Mouse (Mus musculus) forebrain, embryonic 16.5 days (tissue): ENCODE measurements around the gene Lhb. TPM values are rescaled to one million over a fixed set of nuclear protein-coding genes. Genes with fewer than 3 reads are reported as not detected.

ENCODE experiments used
- ATAC-seq: fragments of 200-750 bp; cut with Nextera tagmentation; 2 replicates; pipeline ENCODE4 v1.8.0; 2017; ENCODE audit warnings: mild to moderate bottlenecking, moderate library complexity
- H3K27ac ChIP-seq: fragments of 300-500 bp; sonication (generic); 2 replicates; pipeline ENCODE4 v1.5.1; 2014; ENCODE audit warnings: low read length, control low read depth
- H3K27me3 ChIP-seq: fragments of 300-500 bp; sonication (generic); replicated peaks from 2 replicates; pipeline ENCODE4 v1.6.1; 2014; ENCODE audit warnings: low read length; ENCODE audit not compliant: control insufficient read depth, insufficient read depth
- H3K36me3 ChIP-seq: fragments of 300-500 bp; sonication (generic); 2 replicates; pipeline ENCODE4 v1.6.1; 2014; ENCODE audit not compliant: control insufficient read depth, insufficient read depth
- H3K4me1 ChIP-seq: fragments of 300-500 bp; sonication (generic); replicated peaks from 2 replicates; pipeline ENCODE4 v1.6.1; 2014; ENCODE audit warnings: low read length; ENCODE audit not compliant: control insufficient read depth, insufficient read depth
- H3K4me2 ChIP-seq: fragments of 300-500 bp; sonication (generic); 2 replicates; pipeline ENCODE4 v1.6.1; 2014; ENCODE audit warnings: mild to moderate bottlenecking, low read length, control low read depth
- H3K4me3 ChIP-seq: fragments of 300-500 bp; sonication (generic); replicated peaks from 2 replicates; pipeline ENCODE4 v1.5.1; 2014; ENCODE audit warnings: mild to moderate bottlenecking, low read length, control low read depth
- H3K9ac ChIP-seq: fragments of 300-500 bp; sonication (generic); replicated peaks from 2 replicates; pipeline ENCODE4 v1.6.1; 2014; ENCODE audit warnings: low read depth, low read length, control low read depth
- H3K9me3 ChIP-seq: fragments of 300-500 bp; sonication (generic); 2 replicates; pipeline ENCODE4 v1.6.1; 2016; ENCODE audit warnings: low read length; ENCODE audit not compliant: control insufficient read depth
- WGBS: fragments of 180-500 bp; shearing (Covaris S2); extraction: QIAGEN DNeasy Blood & Tissue Kit; methylation state at CpG from one replicate; pipeline ENCODE4 v1.1.7; 2014; 5-methylcytosine and 5-hydroxymethylcytosine counted together
- polyA plus RNA-seq: library from polyadenylated mRNA; unstranded; fragments of >200 nt; fragmentation: Nextera tagmentation; extraction: Ambion mirVana; gene quantifications from 2 replicates; pipeline ENCODE4 v1.2.1, GENCODE M21; 2015

Gene Lhb
- polyA plus RNA-seq, 1 experiment from 2014 or later, result 0.44 TPM

DNA sequence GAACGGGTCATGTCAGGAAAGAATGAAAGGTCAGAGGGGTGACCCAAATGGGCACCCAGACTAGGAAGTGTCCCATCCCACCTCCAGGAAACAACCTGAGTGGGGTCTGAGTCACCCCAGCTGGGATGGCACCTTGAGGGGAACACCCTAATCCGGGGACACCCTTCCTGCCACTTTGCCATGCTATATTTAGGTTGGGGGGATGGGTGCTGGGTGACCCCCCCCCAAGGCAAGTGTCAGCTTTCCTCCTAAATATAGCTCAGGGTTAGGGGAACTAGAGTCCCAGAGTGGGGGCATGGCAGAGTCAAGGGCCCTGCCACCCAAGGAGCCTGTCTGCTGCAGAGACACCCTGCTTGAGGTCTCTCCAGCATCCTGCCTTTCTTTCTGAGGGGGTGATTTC lies 8.2 kb upstream of the Lhb start:
- no peaks in the 10 kb centered on the region for H3K36me3 ChIP-seq
- no peak overlapping the region for H3K27ac ChIP-seq
- 87% methylated on average over 2 of the region's 2 CpGs for WGBS
- no peak overlapping the region for H3K4me3 ChIP-seq
- H3K4me1 ChIP-seq, result peaks cover 8% of the 10 kb centered on the region
- H3K9me3 ChIP-seq, result no peaks in the 10 kb centered on the region
- H3K27me3 ChIP-seq, result peaks cover 88% of the 10 kb centered on the region
- H3K4me2 ChIP-seq, result no peak overlapping the region
- no peak overlapping the region for H3K9ac ChIP-seq
- ATAC-seq, result no peak

GRCm38 (mm10) chr7:45413113-45413863 lies 7.3 kb upstream of the Lhb start, which contains the start of gene Ntf5:
Gene Ntf5 (plus strand): TSS chr7:45413695.
- H3K4me1 ChIP-seq, result peaks cover 8% of the 10 kb centered on the region
- H3K4me2 ChIP-seq, result peak within 1 kb of the TSS; percentile 88
- no peaks in the 10 kb centered on the region for H3K9me3 ChIP-seq
- 3% methylated on average over 33 of the region's 45 CpGs for WGBS
- peak within 1 kb of the TSS; percentile 66 for H3K9ac ChIP-seq
- H3K27me3 ChIP-seq, result peaks cover 87% of the 10 kb centered on the region
- no peaks in the 10 kb centered on the region for H3K36me3 ChIP-seq
- H3K4me3 ChIP-seq, result peak within 1 kb of the TSS; percentile 62
- ATAC-seq, result peak; percentile 54
- no peak within 1 kb of the TSS for H3K27ac ChIP-seq

- 3% methylated on average over 25 of the region's 27 CpGs for WGBS
- ATAC-seq, result no peak
- H3K9ac ChIP-seq, result peak overlapping the region; percentile 66
Observed at GRCm38 (mm10) chr7:45413864-45414739, 6.5 kb upstream of the Lhb start.

GRCm38 (mm10) chr7:45414740-45415224 lies 5.8 kb upstream of the Lhb start:
- 39% methylated on average over 12 of the region's 12 CpGs for WGBS
- Histone ChIP-seq H3K9me3 (no peaks in the 10 kb centered on the region), H3K9ac (no peak overlapping the region), H3K4me3 (no peak overlapping the region), H3K27ac (no peak overlapping the region), H3K36me3 (no peaks in the 10 kb centered on the region), H3K4me2 (no peak overlapping the region), H3K4me1 (peaks cover 8% of the 10 kb centered on the region), H3K27me3 (peaks cover 79% of the 10 kb centered on the region)
- ATAC-seq, result no peak

More at GRCm38 (mm10) chr7:45413864-45414739, 6.5 kb upstream of the Lhb start:
- no peak overlapping the region for H3K27ac ChIP-seq
- peak overlapping the region; percentile 88 for H3K4me2 ChIP-seq
- H3K27me3 ChIP-seq, result peaks cover 86% of the 10 kb centered on the region
- no peaks in the 10 kb centered on the region for H3K36me3 ChIP-seq
- H3K4me1 ChIP-seq, result peaks cover 8% of the 10 kb centered on the region
- H3K9me3 ChIP-seq, result no peaks in the 10 kb centered on the region
- peak overlapping the region; percentile 62 for H3K4me3 ChIP-seq

DNA sequence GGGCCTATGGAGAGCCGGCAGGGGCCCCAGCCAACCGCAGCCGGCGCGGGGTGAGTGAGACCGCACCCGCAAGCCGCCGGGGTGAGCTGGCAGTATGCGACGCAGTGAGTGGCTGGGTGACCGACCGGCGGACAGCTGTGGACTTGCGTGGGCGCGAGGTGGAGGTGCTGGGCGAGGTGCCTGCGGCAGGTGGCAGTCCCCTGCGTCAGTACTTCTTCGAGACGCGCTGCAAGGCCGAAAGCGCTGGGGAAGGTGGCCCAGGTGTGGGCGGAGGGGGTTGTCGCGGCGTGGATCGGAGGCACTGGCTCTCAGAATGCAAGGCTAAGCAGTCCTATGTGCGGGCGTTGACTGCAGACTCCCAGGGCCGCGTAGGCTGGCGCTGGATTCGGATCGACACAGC lies 5.0 kb upstream of the Lhb start:
- Histone ChIP-seq H3K4me3 (no peak overlapping the region), H3K27me3 (peaks cover 72% of the 10 kb centered on the region), H3K27ac (no peak overlapping the region), H3K36me3 (0 out of 2 replicates have a peak, but pooled peaks cover under 1% of the 10 kb centered on the region), H3K4me1 (peaks cover 8% of the 10 kb centered on the region), H3K4me2 (no peak overlapping the region), H3K9ac (no peak overlapping the region), H3K9me3 (no peaks in the 10 kb centered on the region)
- 12% methylated on average over 37 of the region's 37 CpGs for WGBS
- no peak for ATAC-seq

- Histone ChIP-seq H3K9ac (no peak overlapping the region), H3K4me1 (peaks cover 8% of the 10 kb centered on the region), H3K4me3 (no peak overlapping the region), H3K36me3 (peaks cover 13% of the 10 kb centered on the region), H3K27ac (no peak overlapping the region), H3K4me2 (no peak overlapping the region), H3K9me3 (no peaks in the 10 kb centered on the region), H3K27me3 (peaks cover 54% of the 10 kb centered on the region)
- 12% methylated on average over 13 of the region's 13 CpGs for WGBS
- ATAC-seq, result no peak
Observed at GRCm38 (mm10) chr7:45417962-45418492, 2.6 kb upstream of the Lhb start.

DNA sequence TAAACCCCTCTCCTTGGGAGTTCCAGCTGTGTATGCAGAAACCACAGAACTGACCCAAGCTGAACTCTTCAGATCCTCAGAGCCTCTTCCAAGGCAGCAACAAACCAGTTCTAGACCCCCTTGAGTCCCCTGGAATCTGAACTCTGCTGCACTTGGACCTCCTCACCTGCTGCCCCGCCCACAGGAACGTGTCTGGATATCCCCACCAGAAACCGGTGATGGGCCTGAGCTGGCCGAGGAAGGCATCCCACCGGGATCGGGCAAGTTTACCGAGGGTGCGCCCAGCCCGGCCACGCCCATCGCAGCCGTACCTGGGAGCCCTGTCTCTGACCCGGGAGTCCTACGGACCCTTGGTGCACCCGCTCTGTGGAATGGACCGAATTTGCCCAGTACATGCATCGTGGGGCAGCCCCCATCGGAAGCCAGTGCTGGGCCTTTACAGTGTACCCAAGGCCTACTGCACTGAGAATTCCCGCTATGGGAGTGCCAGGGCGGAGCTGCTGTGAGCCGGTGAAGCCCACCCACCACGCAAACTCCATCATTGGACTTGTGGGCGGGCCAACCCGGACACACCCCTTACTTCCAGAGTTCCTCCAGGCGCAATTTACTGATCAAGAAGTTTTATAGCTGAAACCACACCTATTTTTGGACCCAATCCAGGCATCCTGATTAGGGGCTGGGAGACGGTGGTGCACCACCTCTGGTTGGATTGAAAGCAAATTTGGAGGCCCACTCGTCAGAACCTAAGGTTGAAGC lies 583 bp upstream of the Lhb start:
- Histone ChIP-seq H3K4me2 (no peak overlapping the region), H3K27ac (no peak overlapping the region), H3K27me3 (peaks cover 35% of the 10 kb centered on the region), H3K9me3 (no peaks in the 10 kb centered on the region), H3K9ac (no peak overlapping the region), H3K36me3 (peaks cover 27% of the 10 kb centered on the region), H3K4me1 (no peaks in the 10 kb centered on the region), H3K4me3 (no peak overlapping the region)
- ATAC-seq, result no peak
- 15% methylated on average over 27 of the region's 27 CpGs for WGBS

DNA sequence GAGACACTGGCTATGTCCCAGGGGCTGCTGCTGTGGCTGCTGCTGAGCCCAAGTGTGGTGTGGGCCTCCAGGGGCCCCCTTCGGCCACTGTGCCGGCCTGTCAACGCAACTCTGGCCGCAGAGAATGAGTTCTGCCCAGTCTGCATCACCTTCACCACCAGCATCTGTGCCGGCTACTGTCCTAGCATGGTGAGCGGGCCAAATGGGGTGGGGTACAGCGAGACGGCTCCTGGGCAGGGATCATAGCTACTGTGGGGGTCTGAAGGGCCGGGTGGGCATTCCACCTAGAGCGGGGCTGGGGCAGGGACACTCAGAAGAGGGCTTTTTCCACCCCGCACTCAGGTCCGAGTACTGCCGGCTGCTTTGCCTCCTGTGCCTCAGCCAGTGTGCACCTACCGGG lies 574 bp downstream of the Lhb start:
- no peak for ATAC-seq
- Histone ChIP-seq H3K27me3 (peaks cover 23% of the 10 kb centered on the region), H3K4me3 (no peak overlapping the region), H3K4me1 (no peaks in the 10 kb centered on the region), H3K9me3 (no peaks in the 10 kb centered on the region), H3K36me3 (peaks cover 27% of the 10 kb centered on the region), H3K4me2 (no peak overlapping the region), H3K27ac (no peak overlapping the region), H3K9ac (no peak overlapping the region)
- WGBS, result 92% methylated on average over 14 of the region's 14 CpGs
